Mouse (Mus musculus) embryo, embryonic 10.5 days (tissue): ENCODE results near the gene Atp6v1a.

Experiments
- DNase-seq: peaks from one replicate; pipeline ENCODE4 v3.0.0-alpha.2; 2015; ENCODE audit warnings: low spot score

Gene Atp6v1a

DNA sequence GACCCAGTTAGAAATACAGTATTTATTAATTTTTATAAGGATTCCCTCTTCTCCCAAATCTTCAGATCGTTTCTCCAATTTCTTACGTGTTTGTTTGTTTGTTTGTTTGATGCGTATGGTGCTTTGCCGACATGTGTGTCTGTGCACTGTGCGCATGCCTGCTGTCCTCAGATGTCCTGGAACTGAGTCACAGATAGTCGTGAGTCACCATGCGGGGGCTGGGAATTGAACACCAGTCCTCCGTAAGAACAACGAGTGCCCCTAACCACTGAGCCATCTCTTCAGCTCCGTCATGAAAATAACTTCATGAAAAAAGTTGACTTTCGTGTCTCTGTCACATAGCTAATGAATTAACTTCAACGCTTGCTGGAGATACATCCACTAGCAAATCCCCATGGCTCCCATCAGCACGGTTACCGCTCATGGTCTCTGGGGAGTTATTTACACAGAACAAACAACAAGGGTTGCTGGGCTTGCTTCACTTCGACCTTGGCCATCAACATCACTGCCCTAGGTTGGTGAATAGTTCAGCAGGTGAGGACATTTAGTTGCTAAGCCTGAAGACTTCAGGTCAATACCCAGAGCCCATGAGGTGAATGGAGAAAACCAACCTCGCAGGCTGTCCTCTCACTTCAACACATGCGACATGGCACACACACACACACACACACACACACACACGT lies 78.8 kb downstream of the Atp6v1a start:
- DNase-seq = no peak

DNA sequence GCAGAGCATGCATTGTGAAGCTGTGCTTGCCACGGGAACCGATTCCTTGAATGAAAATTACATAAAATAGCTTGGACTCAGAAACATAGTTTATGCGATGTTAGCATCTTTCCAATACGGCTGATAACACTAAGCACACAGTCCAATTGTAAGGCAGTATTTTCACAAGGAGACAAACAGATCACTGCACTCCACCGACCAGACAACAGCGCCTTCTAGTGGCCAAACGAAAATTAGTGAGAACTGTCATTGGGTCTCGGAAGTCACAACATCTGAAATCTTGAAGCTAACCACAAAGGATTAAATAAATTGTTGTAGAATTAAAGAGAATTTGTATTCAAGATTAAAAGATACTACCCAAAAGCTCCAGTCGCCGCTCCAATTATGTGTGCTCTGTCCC lies 80.8 kb downstream of the Atp6v1a start:
- peak; percentile 84 for DNase-seq

DNA sequence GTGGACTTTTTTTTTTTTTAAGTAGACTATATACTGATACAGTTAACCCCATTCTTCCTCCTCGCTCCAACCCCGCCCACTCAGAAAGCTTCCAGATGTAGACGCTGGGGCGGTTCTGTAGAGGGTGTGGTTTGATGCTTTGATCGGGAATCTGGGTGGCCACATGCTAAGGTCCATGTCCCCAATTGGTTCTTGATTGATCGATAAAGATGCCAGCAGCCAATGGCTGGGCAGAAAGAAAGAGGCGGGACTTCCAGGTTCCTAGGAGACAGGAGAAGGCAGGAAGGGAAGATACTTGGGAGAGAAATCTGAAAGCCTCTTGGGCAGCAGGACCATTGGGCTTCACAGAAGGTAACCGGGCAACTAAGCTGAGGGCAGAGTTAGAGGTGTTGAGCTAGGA lies 83.7 kb downstream of the Atp6v1a start:
- DNase-seq = peak; percentile 19

DNA sequence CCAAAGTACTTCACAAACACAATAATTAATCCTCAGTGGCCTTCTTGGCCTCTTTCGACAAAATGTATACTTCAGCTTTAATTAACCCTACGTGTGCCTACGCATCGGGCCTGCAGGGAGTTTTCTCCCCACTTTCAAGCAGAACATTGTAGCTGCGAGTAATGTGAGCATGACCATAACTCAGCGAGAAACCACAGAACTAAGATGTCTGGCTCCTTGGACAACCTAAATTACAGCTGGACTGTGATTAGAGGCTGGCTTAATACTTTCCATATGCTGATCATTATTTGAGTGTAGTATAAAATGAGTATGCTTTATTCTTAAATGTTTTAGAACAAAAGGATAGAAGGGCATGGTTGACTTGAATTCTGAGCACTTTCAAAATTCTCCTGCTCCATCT lies 86.2 kb downstream of the Atp6v1a start:
- DNase-seq = no peak

DNA sequence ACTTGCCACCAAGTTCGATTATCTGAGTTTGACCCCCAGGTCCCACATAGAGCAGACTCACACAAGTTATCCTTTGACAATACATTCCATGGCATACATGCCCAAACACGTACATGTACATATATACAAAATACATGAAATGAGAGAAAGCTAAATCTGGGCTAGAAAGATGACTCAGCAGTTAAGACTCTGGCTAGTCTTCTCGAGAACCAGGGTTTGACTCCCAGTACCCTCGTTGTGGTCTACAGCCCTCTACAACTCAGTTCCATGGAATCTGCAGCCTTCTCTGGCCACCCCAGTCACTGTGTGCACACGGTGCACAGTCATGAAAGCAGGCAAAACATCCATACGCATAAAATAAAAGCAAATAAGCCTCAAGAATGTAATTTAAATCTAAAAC lies 87.1 kb downstream of the Atp6v1a start:
- DNase-seq = no peak

DNA sequence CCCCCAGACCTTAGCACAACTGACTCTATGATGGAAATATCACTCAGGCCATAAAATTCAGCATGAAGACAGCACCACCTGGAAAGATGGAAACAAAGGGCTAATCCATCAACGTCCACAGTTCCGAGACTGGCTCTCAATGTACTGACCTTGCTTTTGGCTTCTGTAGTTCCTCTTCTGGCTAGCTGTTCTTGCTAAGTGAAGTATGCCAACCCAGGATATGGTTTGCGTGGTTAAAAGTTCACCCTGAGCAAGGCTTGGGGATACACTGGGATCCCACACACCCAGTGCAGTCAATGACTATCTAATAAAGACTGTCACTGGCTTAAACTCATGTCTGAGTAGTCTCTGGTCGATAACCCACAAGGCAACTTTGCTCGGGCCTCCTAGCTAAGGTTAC lies 89.4 kb downstream of the Atp6v1a start:
- DNase-seq = no peak

DNA sequence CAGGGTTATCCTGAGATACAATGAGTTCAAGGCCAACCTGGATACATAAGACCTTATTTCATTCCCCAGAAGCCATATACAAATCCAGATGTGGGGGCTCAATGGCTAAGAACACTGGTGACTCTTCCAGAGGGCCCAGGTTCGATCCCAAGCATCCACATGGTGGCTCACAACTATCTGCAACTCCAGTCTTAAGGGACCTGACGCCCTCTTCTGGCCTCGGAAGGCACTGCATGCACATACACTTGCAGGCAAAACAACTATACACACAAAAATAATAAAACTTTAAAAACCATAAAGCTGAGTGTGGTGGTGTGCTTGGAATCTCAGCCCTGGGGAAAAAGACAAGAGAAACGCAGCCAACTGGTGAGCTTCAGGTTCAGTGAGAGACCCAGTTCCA lies 100.4 kb downstream of the Atp6v1a start:
- DNase-seq = no peak
